Mouse (Mus musculus): Measurements from ENCODE around the gene Gpsm3.

DNA sequence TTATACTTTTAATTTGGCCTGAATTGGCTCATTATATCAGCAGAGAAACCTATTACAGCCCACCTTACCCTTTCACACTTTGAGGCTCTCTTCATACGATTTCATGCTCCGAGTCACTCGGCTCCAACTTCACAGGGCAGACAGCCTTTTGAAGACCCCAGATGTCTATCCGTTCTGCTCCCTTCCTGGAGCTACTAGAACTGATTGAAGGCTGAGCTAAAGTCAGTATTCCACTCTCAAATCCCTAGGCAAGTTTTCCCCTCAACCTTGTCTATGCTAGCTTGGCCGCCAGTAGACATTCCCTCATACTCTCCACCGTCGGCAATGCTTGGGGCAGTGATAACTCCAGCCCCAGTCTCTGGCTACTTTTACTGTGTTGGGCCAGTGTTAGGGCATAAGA is 400 bp upstream of the Gpsm3 start:
- TF ChIP-seq CTCF (IDR thresholded peaks at IDR 0.05; ENCODE audit: extremely low read depth, insufficient read depth, low read length) (no peak), POLR2A (IDR thresholded peaks at IDR 0.05; ENCODE audit: extremely low read depth, insufficient read depth, low read length) (no peak)

All from cortical plate, adult 2 months (tissue).